Mouse (Mus musculus) lung, embryonic 16.5 days (tissue): ENCODE data around the gene Dhodh. TPM values are rescaled to one million over a fixed set of nuclear protein-coding genes. Genes with fewer than 3 reads are reported as not detected.

Experiments
- ATAC-seq: fragments of 200-750 bp; cut with Nextera tagmentation; 2 replicates; pipeline ENCODE4 v1.8.0; 2017; ENCODE audit warnings: low read depth, mild to moderate bottlenecking, moderate library complexity
- H3K27ac ChIP-seq: fragments of 300-500 bp; sonication (generic); 2 replicates; pipeline ENCODE4 v1.5.1; 2014; ENCODE audit warnings: mild to moderate bottlenecking, control low read depth, low read length
- H3K27me3 ChIP-seq: fragments of 300-500 bp; sonication (generic); 2 replicates; pipeline ENCODE4 v1.6.1; 2014; ENCODE audit warnings: low read depth, low read length, mixed read lengths; ENCODE audit not compliant: control insufficient read depth, insufficient read depth
- H3K36me3 ChIP-seq: fragments of 300-500 bp; sonication (generic); 2 replicates; pipeline ENCODE4 v1.6.1; 2014; ENCODE audit warnings: low read length; ENCODE audit not compliant: control insufficient read depth, insufficient read depth
- H3K4me1 ChIP-seq: fragments of 300-500 bp; sonication (generic); replicated peaks from 2 replicates; pipeline ENCODE4 v1.6.1; 2014; ENCODE audit warnings: low read length, mixed read lengths; ENCODE audit not compliant: control insufficient read depth, insufficient read depth
- H3K4me2 ChIP-seq: fragments of 300-500 bp; sonication (generic); 2 replicates; pipeline ENCODE4 v1.6.1; 2014; ENCODE audit warnings: low read depth, low read length, control low read depth
- H3K4me3 ChIP-seq: fragments of 300-500 bp; sonication (generic); 2 replicates; pipeline ENCODE4 v1.5.1; 2014; ENCODE audit warnings: mild to moderate bottlenecking, low read length, control low read depth
- H3K9ac ChIP-seq: fragments of 300-500 bp; sonication (generic); 2 replicates; pipeline ENCODE4 v1.6.1; 2014; ENCODE audit warnings: low read length, control low read depth
- H3K9me3 ChIP-seq: fragments of 300-500 bp; sonication (generic); 2 replicates; pipeline ENCODE4 v1.6.1; 2016; ENCODE audit warnings: low read length; ENCODE audit not compliant: control insufficient read depth
- WGBS: fragments of 180-500 bp; shearing (Covaris S2); extraction: QIAGEN DNeasy Blood & Tissue Kit; methylation state at CpG from one replicate; pipeline ENCODE4 v1.1.7; 2014; 5-methylcytosine and 5-hydroxymethylcytosine counted together
- polyA plus RNA-seq: library from polyadenylated mRNA; unstranded; fragments of >200 nt; fragmentation: Nextera tagmentation; extraction: Ambion mirVana; gene quantifications from 2 replicates; pipeline ENCODE4 v1.2.1, GENCODE M21; 2015

Gene Dhodh
- polyA plus RNA-seq: 40.9 and 42.1 TPM in 2 replicates

GRCm38 (mm10) chr8:109608271-109609152, at the start of gene Dhodh:
TSS of gene Dhodh (minus strand) at chr8:109608673.
- H3K4me2 ChIP-seq: peak within 1 kb of the TSS; percentile 96
- ATAC-seq: peak; percentile 99
- WGBS: under 1% methylated on average over 42 of the region's 42 CpGs

GRCm38 (mm10) chr8:109656860-109657259, 48.4 kb upstream of the Dhodh start:
- no peaks in the 10 kb centered on the region for H3K4me1 ChIP-seq
- no peak overlapping the region for H3K4me3 ChIP-seq
- no peak for ATAC-seq
- no peak overlapping the region for H3K9ac ChIP-seq
- WGBS: 77% methylated on average over 3 of the region's 3 CpGs
- no peaks in the 10 kb centered on the region for H3K36me3 ChIP-seq
- H3K27me3 ChIP-seq: no peaks in the 10 kb centered on the region
- H3K4me2 ChIP-seq: no peak overlapping the region
- H3K27ac ChIP-seq: no peak overlapping the region
- H3K9me3 ChIP-seq: no peaks in the 10 kb centered on the region

More at GRCm38 (mm10) chr8:109608271-109609152, at the start of gene Dhodh:
- Histone ChIP-seq H3K4me1 (peaks cover 11% of the 10 kb centered on the region), H3K27ac (peak within 1 kb of the TSS; percentile 97), H3K4me3 (peak within 1 kb of the TSS; percentile 75), H3K9ac (peak within 1 kb of the TSS; percentile 79), H3K36me3 (0 out of 2 replicates have a peak, but pooled peaks cover 5% of the 10 kb centered on the region), H3K27me3 (no peaks in the 10 kb centered on the region), H3K9me3 (no peaks in the 10 kb centered on the region)

- H3K4me1 ChIP-seq: no peaks in the 10 kb centered on the region
- WGBS: 66% methylated on average over 10 of the region's 10 CpGs
- H3K4me2 ChIP-seq: no peak overlapping the region
- H3K9me3 ChIP-seq: no peaks in the 10 kb centered on the region
- H3K36me3 ChIP-seq: no peaks in the 10 kb centered on the region
- no peak for ATAC-seq
- H3K9ac ChIP-seq: no peak overlapping the region
- H3K27me3 ChIP-seq: no peaks in the 10 kb centered on the region
- no peak overlapping the region for H3K4me3 ChIP-seq
- no peak overlapping the region for H3K27ac ChIP-seq
These were observed 42.3 kb upstream of the Dhodh start for GRCm38 (mm10) chr8:109650801-109651200.

GRCm38 (mm10) chr8:109648469-109648868, 40.0 kb upstream of the Dhodh start:
- Histone ChIP-seq H3K9ac (no peak overlapping the region), H3K27ac (no peak overlapping the region), H3K36me3 (no peaks in the 10 kb centered on the region), H3K9me3 (no peaks in the 10 kb centered on the region), H3K27me3 (no peaks in the 10 kb centered on the region), H3K4me3 (no peak overlapping the region), H3K4me2 (no peak overlapping the region), H3K4me1 (no peaks in the 10 kb centered on the region)
- WGBS: 38% methylated on average over 7 of the region's 7 CpGs
- 0 out of 2 replicates have a peak, but pooled peaks have one; percentile 15 for ATAC-seq

- Histone ChIP-seq H3K9me3 (no peaks in the 10 kb centered on the region), H3K36me3 (no peaks in the 10 kb centered on the region), H3K9ac (no peak overlapping the region), H3K4me1 (no peaks in the 10 kb centered on the region), H3K27me3 (no peaks in the 10 kb centered on the region), H3K27ac (no peak overlapping the region), H3K4me2 (no peak overlapping the region), H3K4me3 (no peak overlapping the region)
- no peak for ATAC-seq
- 52% methylated on average over 11 of the region's 11 CpGs for WGBS
These were observed 38.9 kb upstream of the Dhodh start for GRCm38 (mm10) chr8:109647331-109647730.

- WGBS: 61% methylated on average over 5 of the region's 5 CpGs
- ATAC-seq: no peak
- H3K9me3 ChIP-seq: no peaks in the 10 kb centered on the region
These were observed 32.8 kb upstream of the Dhodh start for GRCm38 (mm10) chr8:109641236-109641635.

GRCm38 (mm10) chr8:109640410-109640809, 31.9 kb upstream of the Dhodh start:
- Histone ChIP-seq H3K4me3 (no peak overlapping the region), H3K27me3 (no peaks in the 10 kb centered on the region), H3K4me2 (no peak overlapping the region), H3K9ac (no peak overlapping the region), H3K27ac (no peak overlapping the region), H3K4me1 (no peaks in the 10 kb centered on the region), H3K9me3 (no peaks in the 10 kb centered on the region), H3K36me3 (no peaks in the 10 kb centered on the region)
- 43% methylated on average over 7 of the region's 7 CpGs for WGBS
- ATAC-seq: no peak

More at GRCm38 (mm10) chr8:109641236-109641635, 32.8 kb upstream of the Dhodh start:
- Histone ChIP-seq H3K27me3 (no peaks in the 10 kb centered on the region), H3K27ac (no peak overlapping the region), H3K4me2 (no peak overlapping the region), H3K4me3 (no peak overlapping the region), H3K36me3 (no peaks in the 10 kb centered on the region), H3K9ac (no peak overlapping the region), H3K4me1 (no peaks in the 10 kb centered on the region)

- Histone ChIP-seq H3K27ac (no peak overlapping the region), H3K27me3 (no peaks in the 10 kb centered on the region), H3K9me3 (no peaks in the 10 kb centered on the region), H3K4me3 (no peak overlapping the region), H3K36me3 (no peaks in the 10 kb centered on the region), H3K4me1 (no peaks in the 10 kb centered on the region), H3K4me2 (no peak overlapping the region), H3K9ac (no peak overlapping the region)
- no peak for ATAC-seq
- WGBS: 75% methylated on average over 5 of the region's 5 CpGs
These were observed 30.4 kb upstream of the Dhodh start for GRCm38 (mm10) chr8:109638851-109639250.

- no peaks in the 10 kb centered on the region for H3K4me1 ChIP-seq
- H3K27me3 ChIP-seq: no peaks in the 10 kb centered on the region
- no peak overlapping the region for H3K4me3 ChIP-seq
- WGBS: 82% methylated on average over 8 of the region's 8 CpGs
- no peak overlapping the region for H3K4me2 ChIP-seq
- H3K27ac ChIP-seq: no peak overlapping the region
- no peak overlapping the region for H3K9ac ChIP-seq
- no peaks in the 10 kb centered on the region for H3K9me3 ChIP-seq
- no peak for ATAC-seq
- H3K36me3 ChIP-seq: no peaks in the 10 kb centered on the region
These were observed 26.7 kb upstream of the Dhodh start for GRCm38 (mm10) chr8:109635146-109635545.
